Mouse (Mus musculus): ENCODE data around the gene Tdgf1. TPM values are rescaled to one million over a fixed set of nuclear protein-coding genes. Genes with fewer than 3 reads are reported as not detected.

Tdgf1 gene
- polyA plus RNA-seq, 1 experiment from 2014 or later: not detected

GRCm38 (mm10) chr9:110947900-110948299 lies 1.9 kb upstream of the Tdgf1 start:
- WGBS (ENCODE audit: missing documents): 95% methylated on average over 6 of the region's 6 CpGs
- Histone ChIP-seq H3K27ac (no peak overlapping the region), H3K79me2 (ENCODE audit: inconsistent target) (no peaks in the 10 kb centered on the region), H3K4me3 (ENCODE audit: inconsistent target) (no peak overlapping the region), H3K36me3 (ENCODE audit: inconsistent target) (no peaks in the 10 kb centered on the region)

DNA sequence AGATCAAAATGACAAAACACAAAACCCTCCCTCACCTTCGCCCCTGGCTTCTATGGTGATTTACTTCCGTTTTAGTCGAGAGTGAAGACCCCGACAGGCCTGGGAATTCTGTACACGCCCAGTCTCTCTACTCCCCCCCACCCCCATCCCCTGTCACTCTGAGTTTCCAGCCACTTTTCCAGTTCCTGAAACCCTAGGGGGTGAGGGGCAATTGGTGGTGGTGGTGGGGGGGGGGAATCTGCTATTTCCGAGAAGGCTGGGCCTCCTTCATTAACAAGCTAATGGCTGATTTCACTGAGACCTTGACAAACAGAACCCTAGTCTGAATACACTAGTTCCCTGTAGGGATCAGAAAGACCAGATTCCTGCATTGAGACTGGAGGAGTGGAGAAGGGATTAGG lies 1.3 kb upstream of the Tdgf1 start:
- Histone ChIP-seq H3K36me3 (ENCODE audit: inconsistent target) (no peaks in the 10 kb centered on the region), H3K4me3 (ENCODE audit: inconsistent target) (no peak overlapping the region), H3K79me2 (ENCODE audit: inconsistent target) (no peaks in the 10 kb centered on the region), H3K27ac (no peak overlapping the region)
- 85% methylated on average over 6 of the region's 6 CpGs for WGBS (ENCODE audit: missing documents)

GRCm38 (mm10) chr9:110946548-110947044 lies 638 bp upstream of the Tdgf1 start:
- Histone ChIP-seq H3K79me2 (ENCODE audit: inconsistent target) (no peaks in the 10 kb centered on the region), H3K27ac (no peak overlapping the region), H3K4me3 (ENCODE audit: inconsistent target) (no peak overlapping the region), H3K36me3 (ENCODE audit: inconsistent target) (no peaks in the 10 kb centered on the region)
- 47% methylated on average over 20 of the region's 20 CpGs for WGBS (ENCODE audit: missing documents)

- WGBS (ENCODE audit: missing documents): 49% methylated on average over 18 of the region's 18 CpGs
- Histone ChIP-seq H3K36me3 (ENCODE audit: inconsistent target) (no peaks in the 10 kb centered on the region), H3K79me2 (ENCODE audit: inconsistent target) (no peaks in the 10 kb centered on the region)
Measured at GRCm38 (mm10) chr9:110945343-110945742, 615 bp downstream of the Tdgf1 start.

DNA sequence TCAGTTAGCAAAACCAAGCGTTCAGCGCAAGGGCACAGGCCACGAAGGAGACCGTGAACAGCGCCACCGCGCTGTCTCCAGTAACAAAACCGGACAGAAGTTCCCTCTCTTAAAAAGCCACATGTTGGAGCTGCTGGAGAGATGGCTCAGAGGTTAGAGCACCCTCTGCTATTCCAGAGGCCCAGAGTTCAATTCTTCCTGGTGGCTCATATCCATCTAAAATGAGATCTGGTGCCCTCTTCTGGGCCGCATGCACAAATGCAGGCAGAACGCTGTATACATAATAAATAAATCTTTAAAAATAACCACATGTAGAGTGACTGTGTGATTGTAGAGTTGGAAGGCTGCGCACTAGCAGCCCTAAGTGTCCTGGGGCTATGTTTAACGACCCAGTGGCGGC lies 1.7 kb downstream of the Tdgf1 start:
- WGBS (ENCODE audit: missing documents): 55% methylated on average over 13 of the region's 13 CpGs
- Histone ChIP-seq H3K79me2 (ENCODE audit: inconsistent target) (no peaks in the 10 kb centered on the region), H3K36me3 (ENCODE audit: inconsistent target) (no peaks in the 10 kb centered on the region), H3K27ac (no peak overlapping the region), H3K4me3 (ENCODE audit: inconsistent target) (no peak overlapping the region)

More at GRCm38 (mm10) chr9:110945343-110945742, 615 bp downstream of the Tdgf1 start:
- H3K27ac ChIP-seq: no peak overlapping the region
- no peak overlapping the region for H3K4me3 ChIP-seq (ENCODE audit: inconsistent target)

GRCm38 (mm10) chr9:110937506-110938490 lies 8.2 kb downstream of the Tdgf1 start:
- Histone ChIP-seq H3K4me3 (ENCODE audit: inconsistent target) (no peak overlapping the region), H3K27ac (no peak overlapping the region), H3K36me3 (ENCODE audit: inconsistent target) (no peaks in the 10 kb centered on the region), H3K79me2 (ENCODE audit: inconsistent target) (no peaks in the 10 kb centered on the region)
- 81% methylated on average over 11 of the region's 12 CpGs for WGBS (ENCODE audit: missing documents)

GRCm38 (mm10) chr9:110935941-110936340 lies 10.0 kb downstream of the Tdgf1 start:
- no peak overlapping the region for H3K27ac ChIP-seq
- WGBS (ENCODE audit: missing documents): 94% methylated on average over 7 of the region's 7 CpGs
- H3K79me2 ChIP-seq (ENCODE audit: inconsistent target): no peaks in the 10 kb centered on the region

GRCm38 (mm10) chr9:110933850-110934437 lies 12.0 kb downstream of the Tdgf1 start:
- Histone ChIP-seq H3K27ac (no peak overlapping the region), H3K79me2 (ENCODE audit: inconsistent target) (no peaks in the 10 kb centered on the region), H3K4me3 (ENCODE audit: inconsistent target) (no peak overlapping the region), H3K36me3 (ENCODE audit: inconsistent target) (no peaks in the 10 kb centered on the region)
- 98% methylated on average over 12 of the region's 12 CpGs for WGBS (ENCODE audit: missing documents)

More at GRCm38 (mm10) chr9:110935941-110936340, 10.0 kb downstream of the Tdgf1 start:
- no peaks in the 10 kb centered on the region for H3K36me3 ChIP-seq (ENCODE audit: inconsistent target)
- H3K4me3 ChIP-seq (ENCODE audit: inconsistent target): no peak overlapping the region

DNA sequence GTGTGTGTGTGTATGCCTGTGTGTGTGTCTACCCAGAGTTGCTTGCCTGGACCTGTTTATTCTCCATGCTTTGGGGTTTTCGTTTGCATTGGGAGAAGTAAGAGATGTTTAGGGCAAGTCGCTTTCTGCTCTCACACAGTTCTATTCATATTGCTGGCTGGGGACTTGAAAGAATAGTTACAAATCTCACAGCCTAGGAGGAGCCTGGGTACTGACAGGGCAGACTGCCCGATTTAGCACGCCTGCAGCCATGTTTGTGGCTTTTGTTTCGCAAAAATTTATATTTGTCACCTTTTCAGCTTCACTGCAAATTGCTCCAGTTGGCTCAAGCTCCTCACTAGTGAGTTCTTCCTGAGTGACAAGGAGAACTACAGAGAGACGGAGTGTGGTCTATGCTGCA lies 14.4 kb downstream of the Tdgf1 start:
- Histone ChIP-seq H3K4me3 (ENCODE audit: inconsistent target) (no peak overlapping the region), H3K27ac (no peak overlapping the region), H3K36me3 (ENCODE audit: inconsistent target) (no peaks in the 10 kb centered on the region), H3K79me2 (ENCODE audit: inconsistent target) (no peaks in the 10 kb centered on the region)
- 42% methylated on average over 6 of the region's 6 CpGs for WGBS (ENCODE audit: missing documents)

- no peaks in the 10 kb centered on the region for H3K79me2 ChIP-seq (ENCODE audit: inconsistent target)
- no peak overlapping the region for H3K27ac ChIP-seq
- H3K4me3 ChIP-seq (ENCODE audit: inconsistent target): no peak overlapping the region
- 22% methylated on average over 7 of the region's 7 CpGs for WGBS (ENCODE audit: missing documents)
- no peaks in the 10 kb centered on the region for H3K36me3 ChIP-seq (ENCODE audit: inconsistent target)
Measured at GRCm38 (mm10) chr9:110922759-110923158, 23.2 kb downstream of the Tdgf1 start.

DNA sequence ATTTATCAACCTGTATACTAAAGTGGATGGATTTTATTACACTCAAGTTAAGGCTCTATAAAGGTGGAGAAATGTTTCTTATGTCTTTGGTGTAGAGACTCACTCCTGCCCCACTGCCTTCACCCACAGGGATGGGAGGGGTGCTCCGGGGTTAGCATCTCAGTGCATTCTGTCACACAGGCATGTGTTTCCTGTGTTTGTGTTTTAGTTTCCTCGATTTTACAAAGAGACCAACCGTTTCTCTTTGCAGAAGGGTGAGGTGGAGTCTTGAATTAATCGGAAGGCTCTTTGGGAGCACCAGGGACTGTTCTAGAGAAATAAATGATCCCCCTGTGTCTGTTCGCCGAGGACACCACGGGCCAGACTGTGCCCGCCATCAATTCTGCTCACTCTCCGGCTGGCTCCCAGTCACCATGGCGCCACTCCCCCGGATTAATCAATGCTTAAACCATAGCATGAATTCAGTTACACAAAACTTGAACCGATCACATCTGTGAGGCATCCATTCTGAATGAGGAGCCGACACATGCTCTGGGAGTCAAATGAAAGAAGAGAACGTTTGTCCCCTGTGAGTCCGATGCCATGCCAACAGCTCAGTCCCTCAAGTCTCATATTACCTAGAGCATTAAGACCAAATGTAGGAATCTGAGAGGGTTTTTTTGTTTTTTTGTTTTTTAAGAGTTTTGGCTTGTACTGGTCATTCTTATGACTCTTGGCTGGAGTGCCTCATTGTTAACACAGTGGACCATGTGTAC lies 25.1 kb downstream of the Tdgf1 start:
- Histone ChIP-seq H3K27ac (no peak overlapping the region), H3K79me2 (ENCODE audit: inconsistent target) (no peaks in the 10 kb centered on the region), H3K36me3 (ENCODE audit: inconsistent target) (no peaks in the 10 kb centered on the region), H3K4me3 (ENCODE audit: inconsistent target) (no peak overlapping the region)
- WGBS (ENCODE audit: missing documents): 57% methylated on average over 15 of the region's 15 CpGs

DNA sequence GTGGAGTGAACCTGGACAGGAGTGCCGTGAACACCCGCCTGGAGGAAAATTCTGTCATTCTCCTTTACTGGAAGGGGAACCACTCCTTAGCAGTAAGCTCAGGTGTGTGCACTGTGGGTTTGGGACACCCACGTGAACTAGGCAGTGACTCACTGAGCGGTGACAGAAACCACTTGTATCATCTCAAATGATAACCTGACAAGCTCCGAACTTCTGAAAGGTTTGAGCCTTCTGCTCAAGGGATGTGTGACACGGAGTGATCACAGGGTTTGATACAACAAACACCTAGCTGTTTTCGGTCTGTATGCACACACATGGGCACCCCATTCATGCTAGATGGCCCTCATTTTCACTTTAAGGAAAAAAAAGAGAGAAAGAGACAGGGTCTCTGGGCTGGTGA lies 29.2 kb downstream of the Tdgf1 start, which contains the start of gene Fam240a:
Gene Fam240a, minus strand, starts transcription at position 76 of the 400 bp plus-strand sequence.
- WGBS (ENCODE audit: missing documents): 88% methylated on average over 7 of the region's 7 CpGs
- H3K4me3 ChIP-seq (ENCODE audit: inconsistent target): no peak within 1 kb of the TSS
- H3K79me2 ChIP-seq (ENCODE audit: inconsistent target): no peaks in the 10 kb centered on the region
- H3K36me3 ChIP-seq (ENCODE audit: inconsistent target): no peaks in the 10 kb centered on the region
- no peak within 1 kb of the TSS for H3K27ac ChIP-seq

DNA sequence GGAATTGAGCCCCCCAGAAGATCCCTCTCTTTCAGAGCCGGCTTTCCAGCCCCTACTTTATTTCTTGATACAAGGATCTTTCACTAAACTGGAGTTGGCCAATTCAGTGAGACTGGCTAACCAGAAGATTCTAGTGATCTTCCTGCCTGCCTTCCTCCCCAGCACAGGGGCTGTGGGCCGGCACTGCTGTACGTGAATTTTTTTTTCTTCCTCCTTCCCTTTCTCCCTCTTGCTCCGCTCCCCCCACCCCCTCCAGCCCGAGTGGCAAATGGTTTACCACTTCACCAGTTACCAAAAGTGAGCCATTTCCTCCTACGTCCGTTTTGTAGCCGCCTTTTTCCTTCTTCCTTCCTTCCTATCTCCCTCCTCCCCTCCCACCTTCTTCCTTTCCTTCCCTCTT lies 30.5 kb downstream of the Tdgf1 start:
- no peaks in the 10 kb centered on the region for H3K36me3 ChIP-seq (ENCODE audit: inconsistent target)
- H3K27ac ChIP-seq: no peak overlapping the region
- 13% methylated on average over 8 of the region's 8 CpGs for WGBS (ENCODE audit: missing documents)
- H3K4me3 ChIP-seq (ENCODE audit: inconsistent target): no peak overlapping the region
- no peaks in the 10 kb centered on the region for H3K79me2 ChIP-seq (ENCODE audit: inconsistent target)

DNA sequence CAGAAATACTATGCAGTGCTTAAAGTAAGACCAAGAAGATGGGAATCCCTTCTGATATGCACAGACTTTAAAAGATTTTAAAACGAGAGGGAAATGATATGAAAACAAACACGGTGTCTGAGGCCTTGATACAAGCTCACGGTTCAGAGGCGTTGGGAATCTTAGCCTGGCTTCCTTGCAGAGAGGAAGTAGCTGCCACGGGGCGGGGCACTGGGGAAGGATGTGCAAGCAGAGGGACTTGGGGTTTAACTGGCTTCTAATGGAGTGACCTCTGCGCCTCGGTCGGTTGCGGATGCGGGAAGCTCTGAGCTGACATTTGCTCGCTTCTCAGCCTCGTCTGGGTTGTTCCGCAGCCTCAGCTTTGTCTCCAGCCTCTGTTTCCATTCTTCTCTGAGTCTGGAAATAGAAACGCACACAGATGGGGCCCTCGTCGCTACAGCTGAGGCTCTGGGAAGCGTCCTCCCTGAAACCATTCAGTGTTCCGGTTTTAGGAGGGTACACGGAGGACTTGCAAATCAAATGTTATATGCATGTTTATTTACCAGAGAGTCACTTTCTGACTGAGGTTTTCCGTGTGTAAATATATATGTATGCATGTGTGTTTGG lies 31.2 kb downstream of the Tdgf1 start:
- Histone ChIP-seq H3K27ac (no peak overlapping the region), H3K79me2 (ENCODE audit: inconsistent target) (no peaks in the 10 kb centered on the region), H3K4me3 (ENCODE audit: inconsistent target) (no peak overlapping the region), H3K36me3 (ENCODE audit: inconsistent target) (no peaks in the 10 kb centered on the region)
- 85% methylated on average over 21 of the region's 21 CpGs for WGBS (ENCODE audit: missing documents)

Data from macrophage (primary cell).